Mouse (Mus musculus): ENCODE results near the gene 1810010D01Rik. TPM values are rescaled to one million over a fixed set of nuclear protein-coding genes. Genes with fewer than 3 reads are reported as not detected.

The 1810010D01Rik gene
- polyA plus RNA-seq, 1 experiment from 2014 or later = 0.53 TPM

DNA sequence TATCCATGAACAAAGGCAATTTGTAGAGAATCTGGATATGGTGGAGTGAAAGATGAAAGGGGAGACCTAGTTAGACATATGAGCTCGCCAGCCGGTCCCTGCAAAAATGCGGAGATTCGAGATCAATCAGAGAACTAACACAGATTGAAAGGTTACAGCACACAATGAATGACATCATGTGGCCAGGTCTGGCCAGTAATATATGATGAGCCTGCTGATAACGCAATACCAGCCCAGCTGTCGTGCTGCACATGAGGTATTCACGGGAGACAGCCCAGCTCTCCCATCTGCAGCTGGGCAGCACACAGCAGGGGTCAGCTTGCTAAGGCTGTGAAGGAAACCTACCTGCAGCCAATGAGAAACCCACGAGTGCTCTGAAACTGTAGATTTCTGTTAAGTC, 18.6 kb downstream of the 1810010D01Rik start:
- Histone ChIP-seq H3K9ac (no peak overlapping the region), H3K27ac (no peak overlapping the region), H3K4me1 (no peaks in the 10 kb centered on the region), H3K9me3 (no peaks in the 10 kb centered on the region), H3K27me3 (replicated peaks) (no peaks in the 10 kb centered on the region), H3K4me2 (replicated peaks) (no peak overlapping the region), H3K4me3 (no peak overlapping the region), H3K36me3 (no peaks in the 10 kb centered on the region)
- 56% methylated on average over 8 of the region's 8 CpGs for WGBS
- ATAC-seq (ENCODE audit: low FRiP score, low read depth) = no peak

DNA sequence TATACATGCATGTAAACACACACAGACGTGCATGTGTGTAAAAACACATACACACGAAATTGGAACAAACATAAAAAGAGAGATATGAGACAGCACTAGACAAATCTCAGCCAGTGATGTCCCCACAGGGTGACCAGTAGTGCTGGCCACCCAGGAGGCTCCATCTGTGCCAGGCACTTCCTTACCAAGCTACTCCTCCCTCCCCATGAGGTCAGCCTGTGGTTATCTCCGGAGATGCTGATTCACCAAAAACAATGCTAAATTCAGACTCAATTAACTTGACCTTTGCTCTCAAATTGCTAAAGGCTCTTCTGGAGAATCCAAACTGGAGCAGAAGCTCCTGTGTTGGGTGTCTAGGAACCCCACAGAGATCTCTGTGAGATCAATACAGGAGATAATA, 20.1 kb downstream of the 1810010D01Rik start:
- no peaks in the 10 kb centered on the region for H3K9me3 ChIP-seq
- H3K27ac ChIP-seq = no peak overlapping the region
- H3K4me3 ChIP-seq = no peak overlapping the region
- no peaks in the 10 kb centered on the region for H3K27me3 ChIP-seq (replicated peaks)
- H3K36me3 ChIP-seq = no peaks in the 10 kb centered on the region
- 67% methylated on average over 3 of the region's 3 CpGs for WGBS
- no peak overlapping the region for H3K9ac ChIP-seq
- H3K4me1 ChIP-seq = no peaks in the 10 kb centered on the region
- H3K4me2 ChIP-seq (replicated peaks) = no peak overlapping the region
- no peak for ATAC-seq (ENCODE audit: low FRiP score, low read depth)

DNA sequence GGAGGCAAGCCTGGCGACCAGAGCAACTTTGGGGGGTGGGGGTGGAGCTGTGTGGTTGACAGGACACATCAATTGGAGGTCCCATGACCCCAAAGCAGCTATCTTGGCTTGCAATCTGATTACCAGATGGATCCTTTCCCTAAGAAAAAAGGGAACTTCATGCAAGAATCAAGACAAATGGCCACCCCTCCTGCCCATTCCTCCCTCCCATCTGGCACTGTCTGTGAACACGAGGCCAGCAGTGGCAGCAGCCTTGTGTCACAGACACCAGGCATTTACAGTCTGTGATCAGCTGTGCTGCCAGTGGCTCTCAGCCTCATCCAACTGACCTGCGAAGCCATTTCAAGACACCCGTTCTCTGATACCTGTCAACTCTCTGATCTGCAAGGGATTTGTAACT, 25.5 kb downstream of the 1810010D01Rik start:
- no peak overlapping the region for H3K4me2 ChIP-seq (replicated peaks)
- no peak overlapping the region for H3K4me3 ChIP-seq
- WGBS = 60% methylated on average over 4 of the region's 4 CpGs
- H3K27me3 ChIP-seq (replicated peaks) = 0 out of 2 replicates have a peak, but pooled peaks cover 3% of the 10 kb centered on the region
- no peaks in the 10 kb centered on the region for H3K9me3 ChIP-seq
- no peak overlapping the region for H3K27ac ChIP-seq
- no peak for ATAC-seq (ENCODE audit: low FRiP score, low read depth)
- H3K36me3 ChIP-seq = no peaks in the 10 kb centered on the region
- H3K9ac ChIP-seq = no peak overlapping the region
- peaks cover 17% of the 10 kb centered on the region for H3K4me1 ChIP-seq

DNA sequence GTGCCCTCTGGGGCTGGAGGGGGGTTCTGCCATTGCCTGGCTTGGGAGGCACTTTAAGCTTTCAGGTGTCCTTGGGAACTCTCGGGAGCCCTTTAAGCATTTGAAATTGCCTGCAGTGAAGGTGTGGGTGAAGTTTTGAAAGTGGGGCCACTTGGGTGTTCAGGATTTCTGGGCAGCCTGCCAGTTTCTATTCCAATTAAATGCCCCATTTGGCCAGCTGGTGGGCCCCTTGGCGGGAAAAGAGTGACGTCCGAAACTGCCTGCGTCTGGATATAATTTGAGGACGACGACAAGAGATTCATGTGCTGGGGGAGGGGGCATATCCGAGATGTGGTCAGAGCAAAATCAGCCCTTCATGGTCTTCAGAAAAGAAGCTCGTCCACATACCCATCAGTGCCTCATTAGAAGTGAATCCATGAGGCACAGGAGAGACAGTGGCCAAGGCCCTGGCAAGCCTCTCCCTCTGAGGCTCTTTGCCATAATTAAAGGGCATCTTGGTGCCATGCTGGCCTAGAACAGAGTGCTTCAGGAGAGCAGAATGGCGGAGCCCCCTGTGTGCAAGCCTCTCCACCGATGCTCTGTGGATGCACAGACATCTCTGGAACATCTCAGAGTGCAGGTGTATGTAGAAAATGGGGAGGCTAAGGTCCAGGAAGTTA, 26.4 kb downstream of the 1810010D01Rik start:
- no peaks in the 10 kb centered on the region for H3K36me3 ChIP-seq
- H3K27me3 ChIP-seq (replicated peaks) = peaks cover 3% of the 10 kb centered on the region; the same call in 1 of the 2 replicates
- no peak overlapping the region for H3K9ac ChIP-seq
- no peak overlapping the region for H3K27ac ChIP-seq
- no peak overlapping the region for H3K4me2 ChIP-seq (replicated peaks)
- no peaks in the 10 kb centered on the region for H3K9me3 ChIP-seq
- H3K4me3 ChIP-seq = no peak overlapping the region
- H3K4me1 ChIP-seq = peaks cover 26% of the 10 kb centered on the region
- no peak for ATAC-seq (ENCODE audit: low FRiP score, low read depth)
- WGBS = 43% methylated on average over 11 of the region's 11 CpGs

DNA sequence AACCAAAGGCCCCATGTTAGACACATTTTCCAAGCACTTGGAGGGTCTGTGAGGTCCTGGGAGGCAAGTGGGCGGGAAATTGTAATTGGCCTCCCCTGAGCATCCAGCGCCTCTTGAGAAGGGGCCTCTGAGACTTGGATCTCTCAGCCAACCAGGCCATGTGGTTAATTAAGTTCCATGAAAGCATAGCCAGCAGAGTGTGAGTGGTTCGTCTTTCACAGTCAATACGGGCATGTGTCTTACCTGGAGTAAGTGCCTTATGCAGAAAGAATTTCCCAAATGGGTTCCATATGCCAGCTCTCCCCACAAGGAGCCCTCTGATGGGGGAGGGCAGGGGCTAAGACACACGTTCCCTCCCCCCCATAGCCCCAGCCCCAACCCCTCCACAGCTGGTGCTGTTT, 28.2 kb downstream of the 1810010D01Rik start:
- no peaks in the 10 kb centered on the region for H3K9me3 ChIP-seq
- H3K4me2 ChIP-seq (replicated peaks) = no peak overlapping the region
- peaks cover 3% of the 10 kb centered on the region; the same call in 1 of the 2 replicates for H3K27me3 ChIP-seq (replicated peaks)
- no peak overlapping the region for H3K4me3 ChIP-seq
- H3K9ac ChIP-seq = no peak overlapping the region
- H3K27ac ChIP-seq = no peak overlapping the region
- no peak for ATAC-seq (ENCODE audit: low FRiP score, low read depth)
- H3K36me3 ChIP-seq = no peaks in the 10 kb centered on the region
- WGBS = 59% methylated on average over 5 of the region's 5 CpGs
- H3K4me1 ChIP-seq = peaks cover 32% of the 10 kb centered on the region

DNA sequence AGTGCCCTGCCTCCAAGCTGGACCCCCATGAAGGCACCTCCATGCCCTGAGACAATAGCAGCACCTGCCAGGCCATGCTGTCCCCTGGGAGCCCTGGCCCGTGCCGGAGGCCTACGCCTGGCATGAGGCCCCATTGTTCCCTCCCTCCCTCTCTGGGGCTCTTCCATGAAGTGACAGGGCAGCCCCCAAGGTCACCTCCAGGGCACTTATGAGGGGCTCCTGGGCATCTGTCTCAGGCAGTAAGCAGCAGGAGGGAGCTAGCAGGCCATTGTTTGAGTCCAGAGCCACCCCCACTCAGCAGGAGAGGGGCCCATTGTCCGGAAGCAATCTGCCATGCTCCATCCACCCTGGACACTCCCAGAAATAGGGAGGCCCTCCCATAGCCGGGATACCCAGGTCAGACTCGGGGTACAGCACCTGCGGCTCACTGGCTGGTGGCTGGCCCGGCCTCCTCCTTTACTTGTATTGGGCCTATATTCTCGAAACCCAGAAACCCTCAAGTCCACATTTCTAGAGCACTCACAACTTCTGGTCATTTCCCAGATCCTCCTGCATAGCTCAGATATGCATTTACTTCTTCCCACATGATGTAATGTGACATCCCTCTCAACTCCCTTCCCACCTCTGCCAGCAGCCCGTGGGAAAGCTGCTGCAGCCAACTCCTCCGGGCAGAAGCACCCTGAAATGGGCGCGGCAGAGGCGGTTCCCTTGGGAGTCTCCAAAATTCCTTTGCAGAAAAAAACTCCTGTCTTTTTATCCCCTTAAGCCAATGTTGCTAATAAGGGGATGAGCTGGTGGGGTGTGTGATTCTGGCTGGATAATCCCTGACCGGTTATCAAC, 30.9 kb downstream of the 1810010D01Rik start:
- peaks cover 3% of the 10 kb centered on the region for H3K27me3 ChIP-seq (replicated peaks)
- no peak overlapping the region for H3K9ac ChIP-seq
- H3K4me3 ChIP-seq = no peak overlapping the region
- WGBS = 25% methylated on average over 15 of the region's 15 CpGs
- 0 out of 2 replicates have a peak overlapping the region, but pooled peaks have one; percentile 24 for H3K4me2 ChIP-seq (replicated peaks)
- peaks cover 49% of the 10 kb centered on the region for H3K4me1 ChIP-seq
- H3K9me3 ChIP-seq = no peaks in the 10 kb centered on the region
- H3K36me3 ChIP-seq = no peaks in the 10 kb centered on the region
- no peak overlapping the region for H3K27ac ChIP-seq
- ATAC-seq (ENCODE audit: low FRiP score, low read depth) = no peak

DNA sequence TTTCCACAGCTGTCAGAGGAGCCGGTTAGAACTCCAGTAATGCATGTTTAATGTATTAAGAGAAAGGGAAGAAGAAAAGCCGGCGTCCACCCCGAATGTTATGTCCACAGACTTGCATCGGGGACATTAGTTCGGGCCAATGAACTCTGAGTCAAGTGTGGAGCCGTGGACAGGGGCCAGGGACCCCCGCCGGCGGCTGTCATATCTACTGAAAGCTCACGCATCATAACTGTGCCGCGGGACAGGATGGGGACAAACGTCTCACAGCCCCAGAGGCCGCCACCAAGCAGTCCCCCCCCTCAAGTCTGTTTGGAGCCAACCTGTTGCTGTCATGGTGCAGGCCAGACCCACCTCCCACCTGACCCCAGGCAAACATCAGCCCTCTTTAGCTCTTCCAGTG, 34.4 kb downstream of the 1810010D01Rik start:
- no peaks in the 10 kb centered on the region for H3K36me3 ChIP-seq
- no peak overlapping the region for H3K9ac ChIP-seq
- peak overlapping the region; percentile 47 for H3K4me2 ChIP-seq (replicated peaks)
- H3K9me3 ChIP-seq = no peaks in the 10 kb centered on the region
- peak; percentile 57; the same call in 1 of the 2 replicates for ATAC-seq (ENCODE audit: low FRiP score, low read depth)
- H3K27ac ChIP-seq = peak overlapping the region; percentile 38; the same call in 1 of the 2 replicates
- H3K4me3 ChIP-seq = no peak overlapping the region
- H3K27me3 ChIP-seq (replicated peaks) = peaks cover 4% of the 10 kb centered on the region
- H3K4me1 ChIP-seq = peaks cover 39% of the 10 kb centered on the region
- WGBS = 21% methylated on average over 15 of the region's 15 CpGs

DNA sequence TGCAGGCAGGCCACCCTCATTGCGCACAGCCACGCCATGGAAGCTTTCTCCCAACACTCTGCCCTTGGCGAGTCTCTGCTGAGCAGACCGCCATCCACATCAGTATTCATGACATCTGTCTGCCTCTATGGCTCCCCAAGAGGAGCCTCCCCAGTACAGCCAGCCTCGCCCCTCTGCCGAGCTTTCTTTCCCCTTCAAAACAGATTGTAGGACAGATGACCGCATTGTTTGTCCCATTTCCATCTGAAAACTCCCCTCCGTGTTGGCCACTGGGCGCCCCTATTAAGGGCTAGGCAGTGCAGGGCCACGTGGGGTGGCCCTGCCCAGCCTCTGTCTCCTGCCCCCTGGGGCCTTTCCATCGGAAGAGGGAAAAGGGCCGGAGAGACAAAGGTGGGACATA, 34.8 kb downstream of the 1810010D01Rik start:
- H3K4me1 ChIP-seq = peaks cover 39% of the 10 kb centered on the region
- WGBS = 3% methylated on average over 11 of the region's 12 CpGs
- H3K27ac ChIP-seq = peak overlapping the region; percentile 38; the same call in 1 of the 2 replicates
- H3K4me2 ChIP-seq (replicated peaks) = peak overlapping the region; percentile 47
- peaks cover 4% of the 10 kb centered on the region for H3K27me3 ChIP-seq (replicated peaks)
- H3K36me3 ChIP-seq = no peaks in the 10 kb centered on the region
- ATAC-seq (ENCODE audit: low FRiP score, low read depth) = peak; percentile 90
- no peak overlapping the region for H3K9ac ChIP-seq
- no peaks in the 10 kb centered on the region for H3K9me3 ChIP-seq
- no peak overlapping the region for H3K4me3 ChIP-seq

DNA sequence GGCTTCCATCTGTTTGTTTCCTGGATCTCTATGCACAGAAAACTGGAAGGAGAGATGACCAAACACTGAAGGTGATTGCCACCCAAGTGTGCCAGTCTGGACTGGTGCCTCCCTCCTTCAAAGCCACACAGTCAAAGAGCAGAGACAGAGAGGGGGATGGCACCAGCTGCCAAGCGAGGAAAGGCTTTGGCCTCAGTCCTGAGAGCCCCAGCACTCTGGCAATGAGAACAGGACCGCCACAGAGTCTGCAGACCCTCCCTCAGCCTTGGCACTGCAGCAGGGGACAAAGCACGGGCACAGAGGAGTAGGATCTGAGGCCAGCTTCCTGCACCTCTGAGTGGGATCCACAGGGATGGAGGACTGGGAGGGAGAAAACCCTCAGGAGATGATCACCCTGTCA, 38.2 kb downstream of the 1810010D01Rik start:
- WGBS = 79% methylated on average over 3 of the region's 3 CpGs
- Histone ChIP-seq H3K36me3 (no peaks in the 10 kb centered on the region), H3K27ac (no peak overlapping the region), H3K4me3 (no peak overlapping the region), H3K4me1 (peaks cover 24% of the 10 kb centered on the region), H3K9ac (no peak overlapping the region), H3K9me3 (no peaks in the 10 kb centered on the region), H3K4me2 (replicated peaks) (no peak overlapping the region), H3K27me3 (replicated peaks) (peaks cover 15% of the 10 kb centered on the region)
- ATAC-seq (ENCODE audit: low FRiP score, low read depth) = no peak

DNA sequence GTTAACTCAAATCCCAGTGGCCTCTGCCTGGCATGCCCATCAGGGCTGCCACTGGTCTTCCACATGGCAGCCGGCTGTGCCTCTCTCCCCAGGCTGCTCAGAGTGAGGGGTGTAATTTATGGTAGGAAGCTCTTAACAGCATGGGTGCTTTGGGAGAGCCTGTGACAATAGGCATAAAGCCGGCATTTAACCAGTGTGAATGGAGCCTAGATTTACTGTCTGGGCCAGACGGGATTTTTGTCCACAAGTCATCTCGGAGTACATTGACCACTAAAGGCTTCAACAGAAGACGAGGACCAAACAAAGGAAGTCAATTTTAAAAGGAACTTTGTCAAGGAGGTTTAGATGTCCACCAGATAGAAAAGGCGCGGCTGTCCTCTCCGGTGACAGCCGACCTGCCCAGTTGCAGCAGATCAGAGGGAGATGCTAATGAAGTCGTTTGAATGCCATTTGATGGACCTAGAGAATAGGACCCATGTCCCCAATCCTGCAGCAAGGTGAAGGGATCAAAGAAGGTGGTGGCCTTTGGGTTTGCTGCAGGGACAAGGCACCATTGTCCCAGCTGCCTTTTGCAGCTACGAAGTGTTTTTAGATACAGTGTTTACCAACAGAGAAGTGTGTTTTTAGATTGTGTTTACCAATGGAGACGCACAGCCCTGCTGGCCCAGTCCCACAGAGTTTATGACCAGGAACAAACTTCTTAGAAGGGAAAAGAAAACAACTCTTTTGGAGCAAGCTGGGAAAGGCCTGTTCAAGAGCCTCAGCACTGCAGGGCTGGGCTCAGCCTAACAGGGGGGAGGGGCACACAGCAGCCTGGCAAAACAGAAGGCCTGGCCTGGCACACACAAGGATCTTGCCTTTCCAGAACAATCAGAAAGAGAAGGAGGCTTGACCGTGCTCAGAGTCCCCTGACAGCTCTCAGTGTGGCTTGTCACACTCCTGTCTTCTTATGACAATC, 48.4 kb downstream of the 1810010D01Rik start:
- H3K9me3 ChIP-seq = no peaks in the 10 kb centered on the region
- H3K4me3 ChIP-seq = no peak overlapping the region
- WGBS = 5% methylated on average over 13 of the region's 13 CpGs
- ATAC-seq (ENCODE audit: low FRiP score, low read depth) = peak; percentile 92
- H3K36me3 ChIP-seq = no peaks in the 10 kb centered on the region
- H3K4me1 ChIP-seq = peaks cover 32% of the 10 kb centered on the region
- H3K27ac ChIP-seq = peak overlapping the region; percentile 58; the same call in 1 of the 2 replicates
- H3K9ac ChIP-seq = no peak overlapping the region
- H3K27me3 ChIP-seq (replicated peaks) = peaks cover 3% of the 10 kb centered on the region; the same call in 1 of the 2 replicates
- H3K4me2 ChIP-seq (replicated peaks) = 0 out of 2 replicates have a peak overlapping the region, but pooled peaks have one; percentile 26
